Mouse (Mus musculus): ENCODE measurements around the gene Rpsa. TPM values are rescaled to one million over a fixed set of nuclear protein-coding genes. Genes with fewer than 3 reads are reported as not detected.

Rpsa gene
- total and polyA plus RNA-seq, 3 experiments, result 3,563 to 4,053 (median 3,991) TPM

- Histone ChIP-seq H3K36me3 (replicated peaks in 1 of 2; ENCODE audit: control insufficient read depth in 1 of 2, insufficient read depth in 1 of 2, low read length in 1 of 2) (no peaks in the 10 kb centered on the region), H3K4me1 (ENCODE audit: control insufficient read depth in 1 of 2, insufficient read depth in 2 of 2) (no peaks in the 10 kb centered on the region), H3K27me3 (replicated peaks) (peaks cover 44% of the 10 kb centered on the region), H3K4me3 (replicated peaks in 1 of 3; ENCODE audit: low read depth in 2 of 3, low read length in 2 of 3, poor library complexity in 1 of 3) (no peak overlapping the region), H3K79me2 (replicated peaks; ENCODE audit: control insufficient read depth, extremely low read depth, insufficient read depth, poor library complexity, severe bottlenecking) (no peaks in the 10 kb centered on the region), H3K4me2 (ENCODE audit: insufficient read depth, low read depth, poor library complexity, severe bottlenecking) (no peak overlapping the region), H3K27ac (ENCODE audit: insufficient read depth, low read depth) (no peak overlapping the region), H3K9me3 (replicated peaks; ENCODE audit: low read length) (peaks cover 6% of the 10 kb centered on the region), H3K9ac (ENCODE audit: insufficient read depth, low read depth) (no peak overlapping the region)
- dilution Hi-C loops (cut with MboI; ENCODE audit: extremely low pct_ligation_motif_present, extremely low pct_unique_long_range_greater_than_20kb, low sequenced_read_pairs) (no loop called here), in situ Hi-C loops (cut with MboI; ENCODE audit: low pct_ligation_motif_present, low pct_unique_long_range_greater_than_20kb, low sequenced_read_pairs) (no loop called here)
- TF ChIP-seq CTCF (conservative IDR thresholded peaks at IDR 0.05 in 1 of 2, IDR thresholded peaks at IDR 0.05 in 1 of 2; ENCODE audit: low read depth in 2 of 2, low read length in 2 of 2), result no peak
- TF ChIP-seq MYC (IDR thresholded peaks at IDR 0.05; ENCODE audit: low read depth, low read length), result no peak
- no peak for TF ChIP-seq MAFK (IDR thresholded peaks at IDR 0.05; ENCODE audit: insufficient replicate concordance, low read length)
- TF ChIP-seq UBTF (IDR thresholded peaks at IDR 0.05; ENCODE audit: low read depth, low read length), result no peak
- no peak for TF ChIP-seq NRF1 (IDR thresholded peaks at IDR 0.05; ENCODE audit: low read depth, low read length)
- TF ChIP-seq ETS1 (conservative IDR thresholded peaks at IDR 0.05; ENCODE audit: low read depth, low read length), result no peak
- TF ChIP-seq GABPA (IDR thresholded peaks at IDR 0.05; ENCODE audit: insufficient replicate concordance, low read depth, low read length), result no peak
- no peak for TF ChIP-seq POLR2A (IDR thresholded peaks at IDR 0.05; ENCODE audit: low read depth, low read length)
- no peak for TF ChIP-seq RCOR1 (conservative IDR thresholded peaks at IDR 0.05; ENCODE audit: low read depth, low read length)
- no peak for TF ChIP-seq TBP (conservative IDR thresholded peaks at IDR 0.05; ENCODE audit: low read depth, low read length)
- TF ChIP-seq PAX5 (IDR thresholded peaks at IDR 0.05; ENCODE audit: low read length), result no peak
- TF ChIP-seq ZNF384 (IDR thresholded peaks at IDR 0.05; ENCODE audit: low read depth, low read length), result no peak
- no peak for TF ChIP-seq MAZ (IDR thresholded peaks at IDR 0.05; ENCODE audit: low read depth, low read length)
- no peak for TF ChIP-seq POLR2AphosphoS2 (IDR thresholded peaks at IDR 0.05; ENCODE audit: low read depth, low read length)
- no peak for TF ChIP-seq NELFE (IDR thresholded peaks at IDR 0.05; ENCODE audit: low read depth, low read length)
- no peak for TF ChIP-seq EP300 (IDR thresholded peaks at IDR 0.05; ENCODE audit: low read length)
- DNase-seq (ENCODE audit: extremely low read depth), result no peak
Measured at GRCm38 (mm10) chr9:120082691-120083090, 44.8 kb upstream of the Rpsa start.

- in situ Hi-C loops (cut with MboI; ENCODE audit: low pct_ligation_motif_present, low pct_unique_long_range_greater_than_20kb, low sequenced_read_pairs), result no loop called here
Measured at GRCm38 (mm10) chr9:120083158-120083894, 44.2 kb upstream of the Rpsa start.

More at GRCm38 (mm10) chr9:120083158-120083894, 44.2 kb upstream of the Rpsa start:
- peaks cover 43% of the 10 kb centered on the region for H3K27me3 ChIP-seq (replicated peaks)
- no peak overlapping the region for H3K27ac ChIP-seq (ENCODE audit: insufficient read depth, low read depth)
- TF ChIP-seq RCOR1 (conservative IDR thresholded peaks at IDR 0.05; ENCODE audit: low read depth, low read length), result no peak
- TF ChIP-seq NRF1 (IDR thresholded peaks at IDR 0.05; ENCODE audit: low read depth, low read length), result no peak
- no peak for TF ChIP-seq PAX5 (IDR thresholded peaks at IDR 0.05; ENCODE audit: low read length)
- TF ChIP-seq ELF1 (IDR thresholded peaks at IDR 0.05; ENCODE audit: low read depth, low read length), result no peak
- no peak for TF ChIP-seq KAT2A (IDR thresholded peaks at IDR 0.05; ENCODE audit: insufficient replicate concordance, low read length)
- no peak for TF ChIP-seq NELFE (IDR thresholded peaks at IDR 0.05; ENCODE audit: low read depth, low read length)
- no peak for TF ChIP-seq ZMIZ1 (IDR thresholded peaks at IDR 0.05; ENCODE audit: low read depth, low read length)
- TF ChIP-seq MEF2A (IDR thresholded peaks at IDR 0.05; ENCODE audit: borderline replicate concordance, low read depth, low read length), result no peak
- H3K9me3 ChIP-seq (replicated peaks; ENCODE audit: low read length), result peaks cover 6% of the 10 kb centered on the region
- dilution Hi-C loops (cut with MboI; ENCODE audit: extremely low pct_ligation_motif_present, extremely low pct_unique_long_range_greater_than_20kb, low sequenced_read_pairs), result no loop called here
- H3K9ac ChIP-seq (ENCODE audit: insufficient read depth, low read depth), result no peak overlapping the region
- no peak for DNase-seq (ENCODE audit: extremely low read depth)
- H3K79me2 ChIP-seq (replicated peaks; ENCODE audit: control insufficient read depth, extremely low read depth, insufficient read depth, poor library complexity, severe bottlenecking), result no peaks in the 10 kb centered on the region
- no peak overlapping the region for H3K4me2 ChIP-seq (ENCODE audit: insufficient read depth, low read depth, poor library complexity, severe bottlenecking)
- H3K4me1 ChIP-seq (ENCODE audit: control insufficient read depth in 1 of 2, insufficient read depth in 2 of 2), result no peaks in the 10 kb centered on the region
- no peaks in the 10 kb centered on the region for H3K36me3 ChIP-seq (replicated peaks in 1 of 2; ENCODE audit: control insufficient read depth in 1 of 2, insufficient read depth in 1 of 2, low read length in 1 of 2)
- no peak overlapping the region for H3K4me3 ChIP-seq (replicated peaks in 1 of 3; ENCODE audit: low read depth in 2 of 3, low read length in 2 of 3, poor library complexity in 1 of 3)
